Comparison of ENCODE assay signal across 24 mouse cellular contexts in genomic region chr14:106190721-106191120, GRCm38 (mm10).
"Had no signal": no experiment of that assay in that cellular context is flagged by ENCODE, and none has a peak within 500 bp of the region (broad histone marks: within the 10 kb centered on the region; RNA-seq: fewer than 3 reads in every experiment).

No protein-coding gene starts in this region.

- H3K4me2 ChIP-seq: heart, embryonic 11.5 days; heart, embryonic 13.5 days; heart, embryonic 15.5 days; hindbrain, embryonic 15.5 days; limb, embryonic 13.5 days; limb, embryonic 15.5 days; liver, embryonic 12.5 days had no signal

- H3K9ac ChIP-seq: heart, embryonic 13.5 days; heart, embryonic 15.5 days; hindbrain, embryonic 15.5 days; limb, embryonic 13.5 days; limb, embryonic 15.5 days; liver, embryonic 12.5 days; liver, embryonic 14.5 days had no signal

- H3K4me1 ChIP-seq: hindbrain, embryonic 15.5 days; limb, embryonic 13.5 days; limb, embryonic 15.5 days; liver, embryonic 12.5 days had no signal

- DNase-seq: gastrocnemius, postnatal 14 days; gastrocnemius, postnatal 36 days; heart, adult 11 months; heart, adult 2 months; heart, postnatal 14 days; heart, postnatal 36 days; kidney, adult 11 months; kidney, adult 8-10 months; kidney, postnatal 14 days; kidney, postnatal 36 days; layer of hippocampus, adult 9-11 months; layer of hippocampus, postnatal 36 days; left cerebral cortex, postnatal 4 days had no signal

- ATAC-seq: hindbrain, postnatal 0 days; intestine, embryonic 16.5 days; liver, embryonic 12.5 days had no signal

- H3K27me3 ChIP-seq: heart, embryonic 13.5 days; heart, embryonic 15.5 days; hindbrain, embryonic 15.5 days; limb, embryonic 13.5 days; limb, embryonic 15.5 days; liver, embryonic 12.5 days had no signal

- H3K4me3 ChIP-seq: heart, adult 2 months; heart, embryonic 13.5 days; heart, embryonic 15.5 days; hindbrain, embryonic 15.5 days; limb, embryonic 13.5 days; limb, embryonic 15.5 days; liver, embryonic 12.5 days had no signal

- H3K27ac ChIP-seq: heart, adult 2 months; heart, embryonic 13.5 days; heart, embryonic 15.5 days; hindbrain, embryonic 15.5 days; hindbrain, postnatal 0 days; kidney, postnatal 0 days; limb, embryonic 13.5 days; limb, embryonic 15.5 days; liver, embryonic 12.5 days; liver, embryonic 14.5 days had no signal

- H3K36me3 ChIP-seq: heart, embryonic 13.5 days; heart, embryonic 15.5 days; hindbrain, embryonic 15.5 days; limb, embryonic 13.5 days; limb, embryonic 15.5 days; liver, embryonic 12.5 days had no signal

- H3K9me3 ChIP-seq: heart, embryonic 13.5 days; heart, embryonic 15.5 days; hindbrain, embryonic 15.5 days; limb, embryonic 13.5 days; limb, embryonic 15.5 days; liver, embryonic 12.5 days had no signal
